Comparison of ENCODE assay signal across 8 mouse cellular contexts in genomic region chr1:152622765-152623211, GRCm38 (mm10).
A peak's percentile ranks its signal among the peaks of the same experiment; 100 is the strongest.
DNase-seq lines count a peak whose midpoint lies in the region; ATAC-seq and TF ChIP-seq lines count a peak whose summit lies in the region.

No protein-coding gene starts in this region.

- no peaks in the 10 kb centered on the region for H3K9me3 ChIP-seq in forebrain, embryonic 11.5 days (ENCODE audit: control insufficient read depth, low read length)
- H3K9me3 ChIP-seq in forebrain, embryonic 14.5 days (replicated peaks; ENCODE audit: control insufficient read depth, low read length), result no peaks in the 10 kb centered on the region
- H3K9me3 ChIP-seq in forebrain, postnatal 0 days (ENCODE audit: low read length), result no peaks in the 10 kb centered on the region
- H3K9me3 ChIP-seq in lung, embryonic 15.5 days, result no peaks in the 10 kb centered on the region

- no peaks in the 10 kb centered on the region; the same call in 1 of the 2 replicates for H3K27me3 ChIP-seq in forebrain, embryonic 11.5 days (ENCODE audit: control insufficient read depth, insufficient read depth, low read length)
- H3K27me3 ChIP-seq in forebrain, embryonic 14.5 days (replicated peaks; ENCODE audit: control insufficient read depth, insufficient read depth, low read length), result no peaks in the 10 kb centered on the region
- no peaks in the 10 kb centered on the region for H3K27me3 ChIP-seq in forebrain, postnatal 0 days (ENCODE audit: insufficient read depth, low read length)
- no peaks in the 10 kb centered on the region for H3K27me3 ChIP-seq in lung, embryonic 15.5 days

- 86% methylated on average over 9 of the region's 9 CpGs for WGBS in forebrain, embryonic 11.5 days
- 86% methylated on average over 9 of the region's 9 CpGs for WGBS in forebrain, embryonic 14.5 days
- WGBS in forebrain, postnatal 0 days, result 92% methylated on average over 9 of the region's 9 CpGs
- WGBS in lung, embryonic 15.5 days, result 40% methylated on average over 9 of the region's 9 CpGs

- H3K27ac ChIP-seq in forebrain, embryonic 11.5 days (ENCODE audit: low read depth, low read length), result no peak overlapping the region
- no peak overlapping the region for H3K27ac ChIP-seq in forebrain, embryonic 14.5 days (ENCODE audit: low read depth, low read length)
- H3K27ac ChIP-seq in forebrain, postnatal 0 days (ENCODE audit: low read depth, low read length), result no peak overlapping the region
- H3K27ac ChIP-seq in lung, embryonic 15.5 days, result peak overlapping the region; percentile 62; the same call in 1 of the 2 replicates

- no peak overlapping the region for H3K4me3 ChIP-seq in forebrain, embryonic 11.5 days (ENCODE audit: low read depth, low read length)
- H3K4me3 ChIP-seq in forebrain, embryonic 14.5 days (ENCODE audit: low read depth, low read length), result no peak overlapping the region
- H3K4me3 ChIP-seq in forebrain, postnatal 0 days (ENCODE audit: low read depth, low read length), result no peak overlapping the region
- peak overlapping the region; percentile 67 for H3K4me3 ChIP-seq in lung, embryonic 15.5 days

- TF ChIP-seq CTCF in forebrain, postnatal 0 days (IDR thresholded peaks at IDR 0.05; ENCODE audit: low read depth), result no peak

- no peak for ATAC-seq in forebrain, embryonic 11.5 days (replicated peaks; ENCODE audit: low FRiP score)
- ATAC-seq in forebrain, embryonic 14.5 days, result no peak
- no peak for ATAC-seq in forebrain, postnatal 0 days
- no peak for ATAC-seq in lung, embryonic 15.5 days (ENCODE audit: borderline replicate concordance, extremely low read depth, low FRiP score, low TSS enrichment)

- H3K9ac ChIP-seq in forebrain, embryonic 11.5 days (ENCODE audit: low read length), result no peak overlapping the region
- no peak overlapping the region for H3K9ac ChIP-seq in forebrain, embryonic 14.5 days (ENCODE audit: low read length)
- no peak overlapping the region for H3K9ac ChIP-seq in forebrain, postnatal 0 days
- H3K9ac ChIP-seq in lung, embryonic 15.5 days, result peak overlapping the region; percentile 66; the same call in 1 of the 2 replicates

- H3K4me1 ChIP-seq in forebrain, embryonic 11.5 days (replicated peaks; ENCODE audit: control insufficient read depth, insufficient read depth, low read length), result peaks cover 9% of the 10 kb centered on the region
- H3K4me1 ChIP-seq in forebrain, embryonic 14.5 days (ENCODE audit: control insufficient read depth, insufficient read depth, low read length), result peaks cover 2% of the 10 kb centered on the region; the same call in 1 of the 2 replicates
- no peaks in the 10 kb centered on the region for H3K4me1 ChIP-seq in forebrain, postnatal 0 days (ENCODE audit: insufficient read depth)
- H3K4me1 ChIP-seq in lung, embryonic 15.5 days, result peaks cover 53% of the 10 kb centered on the region

- H3K4me2 ChIP-seq in forebrain, embryonic 11.5 days (ENCODE audit: low read depth, low read length, severe bottlenecking), result 0 out of 2 replicates have a peak overlapping the region, but pooled peaks have one; percentile 21
- H3K4me2 ChIP-seq in forebrain, embryonic 14.5 days (ENCODE audit: low read length), result no peak overlapping the region
- peak overlapping the region; percentile 91 for H3K4me2 ChIP-seq in forebrain, postnatal 0 days (ENCODE audit: low read depth)
- peak overlapping the region; percentile 66 for H3K4me2 ChIP-seq in lung, embryonic 15.5 days

- H3K36me3 ChIP-seq in forebrain, embryonic 11.5 days (ENCODE audit: control insufficient read depth, insufficient read depth, low read length), result no peaks in the 10 kb centered on the region
- 0 out of 2 replicates have a peak, but pooled peaks cover 4% of the 10 kb centered on the region for H3K36me3 ChIP-seq in forebrain, embryonic 14.5 days (ENCODE audit: control insufficient read depth, insufficient read depth, low read length)
- no peaks in the 10 kb centered on the region for H3K36me3 ChIP-seq in forebrain, postnatal 0 days (ENCODE audit: insufficient read depth)
- H3K36me3 ChIP-seq in lung, embryonic 15.5 days, result no peaks in the 10 kb centered on the region

- no peak for DNase-seq in forebrain, embryonic 11.5 days (ENCODE audit: low spot score)
- DNase-seq in forebrain, embryonic 14.5 days (ENCODE audit: low spot score), result no peak
- no peak for DNase-seq in forebrain, postnatal 0 days
- peak; percentile 62 for DNase-seq in kidney, adult 11 months
- no peak for DNase-seq in layer of hippocampus, postnatal 25 days (ENCODE audit: extremely low spot score in 1 of 2, low spot score in 1 of 2)
- no peak for DNase-seq in yolk sac, embryonic 10.5 days (ENCODE audit: low spot score)
- DNase-seq in thymus, postnatal 14 days, result no peak
